Mouse (Mus musculus): ENCODE measurements around the gene Mlkl.

Mlkl gene

GRCm38 (mm10) chr8:111337890-111338347 is at the start of gene Mlkl:
TSS of gene Mlkl (minus strand) at chr8:111338177.
- in situ Hi-C loops (cut with MboI): no loop called here

GRCm38 (mm10) chr8:111385915-111386314 is 47.9 kb upstream of the Mlkl start:
- in situ Hi-C loops (cut with MboI): no loop called here

GRCm38 (mm10) chr8:111384628-111385027 is 46.7 kb upstream of the Mlkl start:
- in situ Hi-C loops (cut with MboI): no loop called here

- in situ Hi-C loops (cut with MboI): no loop called here
These were observed 37.2 kb upstream of the Mlkl start for GRCm38 (mm10) chr8:111375192-111375591.

GRCm38 (mm10) chr8:111369711-111370110 is 31.7 kb upstream of the Mlkl start:
- in situ Hi-C loops (cut with MboI): no loop called here

- in situ Hi-C loops (cut with MboI): no loop called here
These were observed 29.4 kb upstream of the Mlkl start for GRCm38 (mm10) chr8:111367350-111367749.

GRCm38 (mm10) chr8:111366610-111367234 is 28.7 kb upstream of the Mlkl start:
- in situ Hi-C loops (cut with MboI): no loop called here

GRCm38 (mm10) chr8:111363489-111363888 is 25.5 kb upstream of the Mlkl start:
- in situ Hi-C loops (cut with MboI): no loop called here

GRCm38 (mm10) chr8:111360579-111361209 is 22.7 kb upstream of the Mlkl start:
- in situ Hi-C loops (cut with MboI): no loop called here

- in situ Hi-C loops (cut with MboI): no loop called here
These were observed 22.0 kb upstream of the Mlkl start for GRCm38 (mm10) chr8:111359936-111360335.

- in situ Hi-C loops (cut with MboI): no loop called here
These were observed 20.9 kb upstream of the Mlkl start for GRCm38 (mm10) chr8:111358905-111359304.

GRCm38 (mm10) chr8:111357433-111357832 is 19.5 kb upstream of the Mlkl start:
- in situ Hi-C loops (cut with MboI): no loop called here

GRCm38 (mm10) chr8:111353497-111353896 is 15.5 kb upstream of the Mlkl start:
- in situ Hi-C loops (cut with MboI): no loop called here

- in situ Hi-C loops (cut with MboI): no loop called here
These were observed 14.3 kb upstream of the Mlkl start for GRCm38 (mm10) chr8:111352289-111352688.

- in situ Hi-C loops (cut with MboI): no loop called here
These were observed 12.6 kb upstream of the Mlkl start for GRCm38 (mm10) chr8:111350577-111350976.

- in situ Hi-C loops (cut with MboI): no loop called here
These were observed 5.2 kb upstream of the Mlkl start for GRCm38 (mm10) chr8:111343225-111343624.

- in situ Hi-C loops (cut with MboI): no loop called here
These were observed 2.2 kb upstream of the Mlkl start for GRCm38 (mm10) chr8:111340186-111340585.

GRCm38 (mm10) chr8:111338370-111339208 is 612 bp upstream of the Mlkl start:
- in situ Hi-C loops (cut with MboI): no loop called here

- in situ Hi-C loops (cut with MboI): no loop called here
These were observed 577 bp downstream of the Mlkl start for GRCm38 (mm10) chr8:111337311-111337889.

GRCm38 (mm10) chr8:111336692-111337091 is 1.3 kb downstream of the Mlkl start:
- in situ Hi-C loops (cut with MboI): no loop called here

- in situ Hi-C loops (cut with MboI): no loop called here
These were observed 12.7 kb downstream of the Mlkl start for GRCm38 (mm10) chr8:111325222-111325790.

GRCm38 (mm10) chr8:111314729-111315128 is 23.2 kb downstream of the Mlkl start:
- in situ Hi-C loops (cut with MboI): no loop called here

All from mature B cell (primary cell).